Mouse (Mus musculus) thymus, adult 2 months (tissue): ENCODE measurements around the gene Epha1.

Source experiments
- CTCF ChIP-seq: fragments of 200-500 bp; IDR thresholded peaks from 2 replicates; pipeline ENCODE4 v1.5.1; 2012; ENCODE audit warnings: mild to moderate bottlenecking, control low read depth, low read length, moderate library complexity, borderline replicate concordance; ENCODE audit not compliant: control insufficient read depth, poor library complexity, insufficient read depth; ENCODE audit errors: extremely low read depth
- POLR2A ChIP-seq: fragments of 200-500 bp; IDR thresholded peaks from 2 replicates; pipeline ENCODE4 v1.6.1; 2012; ENCODE audit warnings: mild to moderate bottlenecking, low read length, control low read depth, moderate library complexity; ENCODE audit not compliant: control insufficient read depth, poor library complexity, insufficient read depth; ENCODE audit errors: extremely low read depth

- no peak for TF ChIP-seq POLR2A
- no peak for TF ChIP-seq CTCF
Measured at GRCm38 (mm10) chr6:42330216-42330615, 42.9 kb downstream of the Epha1 start.
